Mouse (Mus musculus) MN1 (cell line): ENCODE measurements around the gene Hist1h4a.
"Not testable (repeated sequence)": the region's sequence is repeated elsewhere in the genome, so short reads cannot be mapped to it uniquely, and the experiment has no call there.

Source experiments
- DNase-seq: peaks from one replicate; pipeline ENCODE4 v3.0.0-alpha.2; 2016; ENCODE audit warnings: low spot score

The Hist1h4a gene

GRCm38 (mm10) chr13:23760972-23761864 lies at the start of gene Hist1h4a:
Gene Hist1h4a (minus strand): TSS chr13:23761230.
- peak; percentile 96 for DNase-seq

GRCm38 (mm10) chr13:23806422-23807052 lies 45.5 kb upstream of the Hist1h4a start, which contains the start of gene Slc17a2:
Gene Slc17a2 (plus strand): TSS chr13:23806993.
- no peak for DNase-seq

GRCm38 (mm10) chr13:23804532-23804931 lies 43.5 kb upstream of the Hist1h4a start:
- no peak for DNase-seq

- DNase-seq = no peak
Measured at GRCm38 (mm10) chr13:23799405-23799804, 38.4 kb upstream of the Hist1h4a start.

DNA sequence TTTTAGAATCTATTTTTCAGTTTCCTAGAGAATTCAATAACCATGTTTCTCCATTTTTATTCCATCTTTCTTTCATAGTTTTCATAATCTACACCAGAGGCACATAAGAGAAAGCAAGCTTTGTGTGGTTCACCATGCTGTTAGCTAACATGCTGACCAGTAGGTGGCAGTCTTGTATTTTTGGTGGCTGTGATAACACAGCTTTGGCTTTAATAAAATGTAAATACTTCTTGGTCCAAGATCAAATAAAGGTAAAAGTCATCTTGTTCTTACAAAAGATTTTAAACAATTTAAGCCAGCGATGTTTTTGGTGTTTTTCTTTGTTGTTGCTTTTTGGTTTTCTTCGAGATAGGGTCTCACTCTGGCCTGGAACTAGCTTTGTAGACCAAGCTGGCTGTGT lies 31.5 kb upstream of the Hist1h4a start:
- peak; percentile 58 for DNase-seq

DNA sequence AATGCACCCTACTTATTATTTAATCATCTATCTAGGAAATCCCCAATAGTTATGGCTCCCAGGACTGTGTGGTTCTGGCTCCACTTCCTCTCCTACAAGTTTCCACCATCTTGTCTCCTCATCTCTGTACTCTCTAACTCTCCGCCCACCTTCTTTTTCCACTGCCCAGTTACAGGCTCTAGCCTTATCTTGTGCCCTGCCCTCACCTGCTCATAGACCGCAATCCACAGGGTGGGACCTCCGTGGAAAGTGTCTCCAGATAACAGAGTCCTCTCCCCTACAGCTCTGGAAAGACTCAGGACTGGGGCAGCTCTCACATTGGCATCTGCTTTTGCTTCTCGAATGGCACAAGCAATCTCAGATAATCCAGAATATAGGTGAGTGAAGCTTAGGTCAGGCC lies 18.0 kb upstream of the Hist1h4a start:
- no peak for DNase-seq

- no peak for DNase-seq
Measured at GRCm38 (mm10) chr13:23778339-23778738, 17.3 kb upstream of the Hist1h4a start.

- peak; percentile 69 for DNase-seq
Measured at GRCm38 (mm10) chr13:23772561-23773313, 11.7 kb upstream of the Hist1h4a start.

- DNase-seq = not testable (repeated sequence)
Measured at GRCm38 (mm10) chr13:23769613-23770012, 8.6 kb upstream of the Hist1h4a start, which contains the start of gene Trim38. Gene Trim38 (plus strand): TSS chr13:23769913.

DNA sequence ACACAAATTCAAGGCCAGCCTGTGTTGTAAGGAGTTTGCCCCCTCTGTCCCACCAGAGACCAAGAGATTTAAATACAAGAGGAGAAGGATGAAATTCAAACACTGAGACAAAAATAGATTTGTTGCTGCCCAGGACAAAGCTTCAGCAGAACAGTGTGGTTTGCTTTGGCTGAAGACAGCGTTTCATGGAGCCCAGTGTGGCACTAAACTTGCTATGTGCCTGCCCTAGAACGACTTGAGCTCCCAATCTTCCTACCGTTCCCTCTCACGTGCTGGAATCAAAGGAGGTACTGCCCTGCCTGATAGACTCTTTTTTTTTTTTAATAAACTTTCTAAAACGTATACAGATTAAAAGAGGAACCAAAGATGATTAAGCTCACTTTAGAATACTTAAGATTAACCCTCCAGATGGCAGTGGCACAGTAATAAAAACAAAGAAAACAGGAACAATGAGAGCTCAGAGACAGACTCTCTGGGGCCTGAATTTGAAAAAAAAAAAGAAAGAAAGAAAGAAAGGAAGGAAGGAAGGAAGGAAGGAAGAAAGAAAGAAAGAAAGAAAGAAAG lies 7.9 kb upstream of the Hist1h4a start:
- DNase-seq = no peak

- DNase-seq = no peak
Measured at GRCm38 (mm10) chr13:23766772-23767171, 5.7 kb upstream of the Hist1h4a start.

GRCm38 (mm10) chr13:23765172-23765513 lies 4.1 kb upstream of the Hist1h4a start:
- no peak for DNase-seq

DNA sequence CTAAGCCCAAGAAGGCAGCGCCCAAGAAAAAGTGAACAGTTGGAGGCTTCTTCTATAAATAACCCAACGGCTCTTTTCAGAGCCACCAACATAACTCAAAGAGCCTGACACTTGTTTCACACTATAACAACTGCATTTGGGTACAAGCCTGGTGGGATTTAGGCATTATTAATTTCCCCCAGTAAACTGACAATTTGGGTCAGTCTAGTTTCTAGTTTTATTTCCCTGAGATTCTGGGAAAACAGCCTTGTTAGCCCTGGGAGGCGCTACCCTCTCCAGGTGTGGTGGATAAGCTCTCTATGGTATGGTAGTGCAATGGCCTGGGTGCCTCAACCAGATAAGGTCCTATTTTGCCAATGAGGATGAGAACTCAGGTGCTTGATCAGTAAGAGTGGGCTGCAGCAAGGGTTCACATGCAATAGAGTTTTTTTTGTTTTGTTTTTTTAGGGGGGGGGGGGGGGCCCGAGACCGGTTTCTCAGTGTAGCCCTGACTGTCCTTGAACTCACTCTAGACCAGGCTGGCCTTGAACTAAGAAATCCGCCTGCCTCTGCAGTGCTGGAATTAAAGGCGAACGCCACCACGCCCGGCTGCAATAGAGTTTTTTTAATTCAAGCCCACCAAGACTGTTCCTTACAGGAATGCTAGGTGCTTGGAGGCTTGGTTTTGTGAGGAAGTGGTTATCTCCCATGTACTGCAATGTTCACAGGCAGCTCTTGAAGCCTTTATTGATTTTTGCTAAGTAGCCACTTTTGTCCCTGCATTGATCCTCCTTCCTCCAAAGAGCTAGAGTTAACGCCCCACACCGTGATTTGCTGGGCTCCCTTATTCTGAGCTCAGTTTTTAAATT lies 3.5 kb upstream of the Hist1h4a start:
- no peak for DNase-seq

GRCm38 (mm10) chr13:23763586-23764323 lies 2.7 kb upstream of the Hist1h4a start, which contains the start of gene Hist1h1a:
Gene Hist1h1a (plus strand): TSS chr13:23763666.
- DNase-seq = peak; percentile 85

DNA sequence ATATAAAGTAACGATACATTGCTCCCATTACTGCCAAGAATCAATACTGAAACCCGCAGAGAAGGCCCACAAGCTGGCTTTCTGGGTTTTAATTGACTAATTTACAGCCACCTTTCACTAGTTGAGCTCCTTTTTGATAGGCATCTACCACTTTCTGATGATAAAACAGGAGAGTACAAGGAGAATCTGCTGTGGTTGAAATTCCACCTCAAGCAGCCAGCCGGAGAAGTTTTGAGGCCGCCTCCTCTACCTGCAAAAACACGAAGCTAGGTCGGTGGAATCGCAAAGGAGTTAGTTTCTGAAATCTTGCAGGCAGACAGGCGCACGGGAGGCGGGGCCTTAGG lies 2.2 kb upstream of the Hist1h4a start:
- no peak for DNase-seq

GRCm38 (mm10) chr13:23761871-23762821 lies 1.1 kb upstream of the Hist1h4a start, which contains the start of gene Hist1h3a:
Gene Hist1h3a (minus strand): TSS chr13:23762386.
- DNase-seq = peak; percentile 89

GRCm38 (mm10) chr13:23760240-23760971 lies 624 bp downstream of the Hist1h4a start:
- peak; percentile 59 for DNase-seq

- DNase-seq = no peak
Measured at GRCm38 (mm10) chr13:23759916-23760239, 1.2 kb downstream of the Hist1h4a start.
